Mouse (Mus musculus) stomach, postnatal 0 days (tissue): ENCODE data around the gene Wdr82. TPM values are rescaled to one million over a fixed set of nuclear protein-coding genes. Genes with fewer than 3 reads are reported as not detected.
A peak's percentile ranks its signal among the peaks of the same experiment; 100 is the strongest.

Experiments
- ATAC-seq: fragments of 200-750 bp; cut with Nextera tagmentation; 2 replicates; pipeline ENCODE4 v1.8.0; 2017; ENCODE audit not compliant: low FRiP score, low TSS enrichment
- DNase-seq: peaks from one replicate; pipeline ENCODE4 v3.0.0-alpha.2; 2016; ENCODE audit warnings: low spot score
- H3K27ac ChIP-seq: fragments of 300-500 bp; sonication (generic); replicated peaks from 2 replicates; pipeline ENCODE4 v1.5.1; 2014; ENCODE audit warnings: mild to moderate bottlenecking, control low read depth
- H3K27me3 ChIP-seq: fragments of 300-500 bp; sonication (generic); 2 replicates; pipeline ENCODE4 v1.6.1; 2014; ENCODE audit warnings: low read length; ENCODE audit not compliant: control insufficient read depth, insufficient read depth
- H3K36me3 ChIP-seq: fragments of 300-500 bp; sonication (generic); 2 replicates; pipeline ENCODE4 v1.6.1; 2014; ENCODE audit warnings: low read length, mixed read lengths; ENCODE audit not compliant: control insufficient read depth, insufficient read depth
- H3K4me1 ChIP-seq: fragments of 300-500 bp; sonication (generic); replicated peaks from 2 replicates; pipeline ENCODE4 v1.6.1; 2014; ENCODE audit warnings: antibody characterized with exemption; ENCODE audit not compliant: control insufficient read depth, insufficient read depth
- H3K4me2 ChIP-seq: fragments of 300-500 bp; sonication (generic); replicated peaks from 2 replicates; pipeline ENCODE4 v1.6.1; 2014; ENCODE audit warnings: low read depth, mild to moderate bottlenecking, control low read depth, moderate library complexity
- H3K4me3 ChIP-seq: fragments of 300-500 bp; sonication (generic); 2 replicates; pipeline ENCODE4 v1.5.1; 2014; ENCODE audit warnings: low read depth, low read length, control low read depth
- H3K9ac ChIP-seq: fragments of 300-500 bp; sonication (generic); 2 replicates; pipeline ENCODE4 v1.6.1; 2014; ENCODE audit warnings: mild to moderate bottlenecking, low read length, control low read depth, mixed read lengths
- H3K9me3 ChIP-seq: fragments of 300-500 bp; sonication (generic); 2 replicates; pipeline ENCODE4 v1.6.1; 2016; ENCODE audit warnings: low read length; ENCODE audit not compliant: control insufficient read depth
- CTCF ChIP-seq: IDR thresholded peaks from 2 replicates; pipeline ENCODE4 v1.5.1; 2016; ENCODE audit warnings: antibody characterized with exemption, low read depth, mild to moderate bottlenecking, moderate library complexity
- EP300 ChIP-seq: optimal IDR thresholded peaks from 2 replicates; pipeline ENCODE3; 2016; ENCODE audit warnings: antibody characterized with exemption
- WGBS: fragments of 180-500 bp; shearing (Covaris S2); extraction: QIAGEN DNeasy Blood & Tissue Kit; methylation state at CpG from one replicate; pipeline ENCODE4 v1.1.7; 2014; 5-methylcytosine and 5-hydroxymethylcytosine counted together
- microRNA counts: library from miRNA; unstranded; fragments of <30 nt; microRNA quantifications from one replicate; lab custom pipeline; 2015
- microRNA-seq: library from miRNA; unstranded; fragments of <30 nt; microRNA quantifications from one replicate; pipeline ENCODE4, GENCODE M21; 2016
- polyA plus RNA-seq: library from polyadenylated mRNA; unstranded; fragments of >200 nt; fragmentation: Nextera tagmentation; extraction: Ambion mirVana; gene quantifications from 2 replicates; pipeline ENCODE4 v1.2.1, GENCODE M21; 2015

Gene Wdr82
- polyA plus RNA-seq, 1 experiment from 2014 or later: 10.3 TPM

DNA sequence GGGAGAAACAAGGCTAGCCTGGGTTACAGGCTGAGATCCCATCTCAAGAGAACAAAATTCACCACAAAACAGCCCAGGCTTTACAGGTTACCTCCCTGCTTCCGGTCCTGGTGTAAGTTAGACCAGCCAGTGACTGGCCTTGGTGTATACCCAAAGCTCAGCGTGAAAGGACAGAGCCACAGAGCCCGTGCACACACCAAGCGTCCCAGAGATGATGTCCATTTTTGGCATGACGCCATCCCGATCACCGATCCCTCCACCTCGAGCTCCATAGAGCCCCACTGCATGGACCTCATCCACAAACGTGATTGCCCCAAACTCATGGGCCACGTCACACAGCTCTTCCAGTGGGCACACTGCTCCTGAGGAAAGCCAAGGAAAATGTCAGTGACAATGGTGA is 67.2 kb downstream of the Wdr82 start:
- WGBS: 94% methylated on average over 10 of the region's 10 CpGs
- Histone ChIP-seq H3K36me3 (peaks cover 59% of the 10 kb centered on the region), H3K4me1 (no peaks in the 10 kb centered on the region), H3K27me3 (no peaks in the 10 kb centered on the region), H3K4me3 (no peak overlapping the region), H3K27ac (no peak overlapping the region), H3K4me2 (no peak overlapping the region), H3K9ac (no peak overlapping the region), H3K9me3 (no peaks in the 10 kb centered on the region)
- ATAC-seq (no peak), DNase-seq (no peak)
- no peak for TF ChIP-seq EP300
- no peak for TF ChIP-seq CTCF

MicroRNAs within 50 kb of the gene (microRNA counts, 519-probe panel; counts per million panel counts)
- 7,726 counts per million, percentile 98 among the panel's probes with 10 or more counts for microRNA mmu-let-7g (lab: Ali Mortazavi, UCI)

Small RNA genes within 50 kb of the gene (microRNA-seq; reads per million reads assigned to microRNA genes)
- 4.8 reads per million, percentile 7 among the genes with 10 or more reads in this experiment for gene Mir135a-1
- 62,343 reads per million, percentile 99 among the genes with 10 or more reads in this experiment for gene Mirlet7g

Other genes starting within 250 kb of the Wdr82 start
- 2.9 and 3.4 TPM in 2 replicates for gene Col6a5, start 210.3 kb upstream of the Wdr82 start, polyA plus RNA-seq
- gene Col6a4, start 74.1 kb upstream of the Wdr82 start, polyA plus RNA-seq: 19.3 and 20.2 TPM in 2 replicates
- gene Glyctk, start 12.8 kb upstream of the Wdr82 start, polyA plus RNA-seq: 0.70 and 0.75 TPM in 2 replicates
- gene Ppm1m, start 28.8 kb downstream of the Wdr82 start, polyA plus RNA-seq: 15.2 and 16.5 TPM in 2 replicates
- gene Twf2, start 32.2 kb downstream of the Wdr82 start, polyA plus RNA-seq: 27.1 and 27.7 TPM in 2 replicates
- gene Tlr9, start 51.7 kb downstream of the Wdr82 start, polyA plus RNA-seq: 0.05 and 0.07 TPM in 2 replicates
- gene Alas1, start 77.7 kb downstream of the Wdr82 start, polyA plus RNA-seq: 145 and 152 TPM in 2 replicates
- 13.0 and 13.3 TPM in 2 replicates for gene Poc1a, start 110.1 kb downstream of the Wdr82 start, polyA plus RNA-seq
- 12.3 and 12.7 TPM in 2 replicates for gene Dusp7, start 197.7 kb downstream of the Wdr82 start, polyA plus RNA-seq